Mouse (Mus musculus) lung, adult 2 months (tissue): ENCODE measurements at regions not wholly inside any gene's neighbourhood (a gene's known extent, or its start where the extent isn't known, plus 50 kb on each side); places are given as distances from the start of the nearest gene placed in this dataset.

Experiments
- DNase-seq: peaks from one replicate; pipeline ENCODE4 v3.0.0; 2022
- H3K4me1 ChIP-seq: fragments of 200-500 bp; 2 replicates; pipeline ENCODE4 v1.6.1; 2011; ENCODE audit warnings: low read length; ENCODE audit not compliant: control insufficient read depth, insufficient read depth
- H3K4me3 ChIP-seq: fragments of 200-500 bp; replicated peaks from 2 replicates; pipeline ENCODE3; 2011; ENCODE audit warnings: low read depth, mild to moderate bottlenecking, control low read depth, low read length; ENCODE audit errors: extremely low read depth
- CTCF ChIP-seq: fragments of 200-500 bp; IDR thresholded peaks from 2 replicates; pipeline ENCODE4 v1.5.1; 2011; ENCODE audit warnings: mild to moderate bottlenecking, low read length, control low read depth; ENCODE audit not compliant: insufficient read depth
- POLR2A ChIP-seq: fragments of 200-500 bp; IDR thresholded peaks from 2 replicates; pipeline ENCODE4 v1.6.1; 2011; ENCODE audit warnings: low read depth, mild to moderate bottlenecking, control low read depth, low read length, borderline replicate concordance; ENCODE audit errors: extremely low read depth
- WGBS: fragments of 180-500 bp; shearing (Covaris S2); methylation state at CpG from one replicate; pipeline ENCODE4 v1.1.7; 2018; 5-methylcytosine and 5-hydroxymethylcytosine counted together

GRCm38 (mm10) chr3:117265790-117266189 is 94.9 kb downstream of the Plppr4 start:
- DNase-seq = no peak
- Histone ChIP-seq H3K4me1 (no peaks in the 10 kb centered on the region), H3K4me3 (no peak overlapping the region)
- 85% methylated on average over 9 of the region's 9 CpGs for WGBS
- TF ChIP-seq POLR2A (no peak), CTCF (no peak)

- TF ChIP-seq POLR2A = no peak
- TF ChIP-seq CTCF = no peak
- DNase-seq = no peak
- Histone ChIP-seq H3K4me1 (no peaks in the 10 kb centered on the region), H3K4me3 (no peak overlapping the region)
Observed at GRCm38 (mm10) chr3:117247833-117248232, 112.8 kb downstream of the Plppr4 start.

GRCm38 (mm10) chr3:117241810-117242209 is 118.9 kb downstream of the Plppr4 start:
- TF ChIP-seq CTCF (no peak), POLR2A (no peak)
- DNase-seq = no peak
- no peaks in the 10 kb centered on the region for H3K4me1 ChIP-seq
- WGBS = 84% methylated on average over 6 of the region's 6 CpGs
- H3K4me3 ChIP-seq = no peak overlapping the region

GRCm38 (mm10) chr3:117226616-117227015 is 134.1 kb downstream of the Plppr4 start:
- TF ChIP-seq CTCF (no peak), POLR2A (no peak)
- H3K4me1 ChIP-seq = no peaks in the 10 kb centered on the region
- DNase-seq = no peak
- 75% methylated on average over 3 of the region's 3 CpGs for WGBS
- no peak overlapping the region for H3K4me3 ChIP-seq

- WGBS = 59% methylated on average over 2 of the region's 2 CpGs
- TF ChIP-seq CTCF = no peak
- no peak for TF ChIP-seq POLR2A
- H3K4me1 ChIP-seq = no peaks in the 10 kb centered on the region
- no peak overlapping the region for H3K4me3 ChIP-seq
- no peak for DNase-seq
Observed at GRCm38 (mm10) chr3:117225041-117225440, 135.6 kb downstream of the Plppr4 start.

- no peaks in the 10 kb centered on the region for H3K4me1 ChIP-seq
- no peak for DNase-seq
- TF ChIP-seq POLR2A = no peak
- TF ChIP-seq CTCF = no peak
Observed at GRCm38 (mm10) chr3:117217952-117218351, 142.7 kb downstream of the Plppr4 start.

GRCm38 (mm10) chr3:117191903-117192302 is 168.8 kb downstream of the Plppr4 start:
- WGBS = 72% methylated on average over 1 of the region's 1 CpGs
- no peak overlapping the region for H3K4me3 ChIP-seq
- DNase-seq = no peak
- no peaks in the 10 kb centered on the region for H3K4me1 ChIP-seq
- no peak for TF ChIP-seq CTCF
- no peak for TF ChIP-seq POLR2A

More at GRCm38 (mm10) chr3:117217952-117218351, 142.7 kb downstream of the Plppr4 start:
- 13% methylated on average over 1 of the region's 1 CpGs for WGBS
- no peak overlapping the region for H3K4me3 ChIP-seq

- TF ChIP-seq CTCF (no peak), POLR2A (no peak)
- DNase-seq = no peak
- WGBS = 52% methylated on average over 3 of the region's 3 CpGs
- Histone ChIP-seq H3K4me3 (no peak overlapping the region), H3K4me1 (no peaks in the 10 kb centered on the region)
Observed at GRCm38 (mm10) chr3:117188782-117189500, 171.7 kb downstream of the Plppr4 start.

GRCm38 (mm10) chr3:117183654-117184184 is 177.0 kb downstream of the Plppr4 start:
- TF ChIP-seq CTCF = no peak
- no peak for TF ChIP-seq POLR2A
- Histone ChIP-seq H3K4me3 (no peak overlapping the region), H3K4me1 (no peaks in the 10 kb centered on the region)
- WGBS = 81% methylated on average over 4 of the region's 4 CpGs
- no peak for DNase-seq

GRCm38 (mm10) chr3:117169740-117170139 is 190.9 kb downstream of the Plppr4 start:
- TF ChIP-seq POLR2A (no peak), CTCF (no peak)
- Histone ChIP-seq H3K4me1 (no peaks in the 10 kb centered on the region), H3K4me3 (no peak overlapping the region)
- DNase-seq = no peak
- 79% methylated on average over 2 of the region's 2 CpGs for WGBS
